Mouse (Mus musculus): ENCODE data around the gene Tspan18. TPM values are rescaled to one million over a fixed set of nuclear protein-coding genes. Genes with fewer than 3 reads are reported as not detected.

Gene Tspan18
- polyA plus RNA-seq, 1 experiment from 2014 or later = 0.07 TPM

DNA sequence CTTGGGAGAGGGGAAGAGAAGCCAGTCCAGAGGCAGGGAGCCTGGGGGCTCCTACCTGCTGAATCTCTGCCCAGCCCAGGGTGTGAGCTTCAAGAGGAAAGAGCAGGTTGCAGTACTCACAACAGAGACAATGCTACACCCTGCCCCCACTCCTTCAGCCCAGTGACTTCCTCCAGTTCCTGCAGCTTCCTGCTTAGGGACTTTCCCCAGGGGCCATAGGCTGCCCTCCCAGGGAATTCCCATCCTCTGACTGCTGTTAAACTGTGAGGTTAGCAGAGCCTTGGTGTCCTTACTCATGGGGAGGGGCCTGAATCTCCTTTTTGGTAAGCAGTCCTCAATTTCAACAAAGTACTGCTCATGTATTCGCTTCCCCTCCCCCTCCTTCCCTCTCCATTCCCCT lies 120.1 kb downstream of the Tspan18 start:
- 58% methylated on average over 1 of the region's 1 CpGs for WGBS (ENCODE audit: missing documents)
- no peak overlapping the region for H3K27ac ChIP-seq
- H3K36me3 ChIP-seq (ENCODE audit: inconsistent target) = no peaks in the 10 kb centered on the region
- H3K4me3 ChIP-seq (ENCODE audit: inconsistent target) = no peak overlapping the region
- no peaks in the 10 kb centered on the region for H3K79me2 ChIP-seq (ENCODE audit: inconsistent target)

DNA sequence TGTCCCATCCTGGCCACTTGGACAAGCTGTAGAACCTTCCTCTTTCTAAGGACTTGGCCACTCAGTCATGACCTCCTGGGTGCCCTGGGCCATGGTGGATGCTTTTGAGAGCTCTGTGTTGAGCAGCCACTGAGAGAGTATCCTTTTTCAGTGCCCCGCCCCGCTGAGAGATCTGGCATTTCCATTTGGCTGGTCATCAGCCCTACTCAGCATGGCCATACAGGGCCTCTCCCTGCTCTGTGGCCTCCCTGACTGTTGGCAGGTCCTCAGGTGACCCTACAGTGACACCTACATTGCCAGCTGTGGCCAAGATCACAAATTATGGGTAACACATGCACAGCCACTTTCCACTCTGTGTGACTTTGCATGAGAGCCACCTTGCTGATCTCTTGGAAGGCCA lies 121.4 kb downstream of the Tspan18 start:
- H3K36me3 ChIP-seq (ENCODE audit: inconsistent target) = no peaks in the 10 kb centered on the region
- no peak overlapping the region for H3K4me3 ChIP-seq (ENCODE audit: inconsistent target)
- H3K27ac ChIP-seq = no peak overlapping the region
- 96% methylated on average over 2 of the region's 2 CpGs for WGBS (ENCODE audit: missing documents)
- no peaks in the 10 kb centered on the region for H3K79me2 ChIP-seq (ENCODE audit: inconsistent target)

DNA sequence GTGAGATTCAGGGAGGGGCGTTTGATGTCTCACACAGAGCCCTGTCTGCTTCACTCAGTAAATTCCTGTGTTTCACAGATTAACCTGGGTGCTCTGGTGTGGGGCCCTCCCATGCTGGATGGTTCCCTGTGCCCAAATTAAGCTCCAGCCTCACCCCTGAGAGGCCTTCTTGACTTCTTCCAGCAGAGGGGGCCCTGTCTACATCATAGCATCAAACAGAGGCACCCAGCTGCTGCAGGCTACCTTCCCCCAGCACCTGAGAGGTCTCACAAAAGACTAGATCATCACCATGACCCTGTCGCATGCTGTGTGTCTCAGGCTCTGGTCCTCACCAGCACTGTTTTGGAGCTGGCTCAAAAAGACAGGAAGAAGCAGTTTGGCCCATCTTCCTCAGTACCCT lies 121.9 kb downstream of the Tspan18 start:
- Histone ChIP-seq H3K27ac (no peak overlapping the region), H3K79me2 (ENCODE audit: inconsistent target) (no peaks in the 10 kb centered on the region), H3K4me3 (ENCODE audit: inconsistent target) (no peak overlapping the region), H3K36me3 (ENCODE audit: inconsistent target) (no peaks in the 10 kb centered on the region)
- WGBS (ENCODE audit: missing documents) = 95% methylated on average over 2 of the region's 2 CpGs

DNA sequence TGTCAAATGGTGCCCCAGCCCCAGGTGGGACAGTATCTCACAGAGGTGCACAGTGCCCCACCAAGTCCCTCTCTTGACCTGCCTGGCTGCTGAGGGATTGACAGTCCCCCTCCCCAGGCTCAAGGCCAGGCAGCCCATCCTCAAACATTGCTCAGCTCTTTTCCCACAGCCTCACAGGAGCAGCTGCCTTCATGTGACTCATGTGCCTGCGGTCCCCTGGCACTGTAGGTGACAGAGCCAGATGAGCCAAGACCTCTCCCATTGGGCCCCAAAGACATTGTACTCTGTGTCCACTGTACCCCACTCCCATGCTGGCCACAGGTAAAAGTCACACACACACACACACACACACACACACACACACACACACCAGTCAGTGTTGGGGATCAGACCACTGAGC lies 128.2 kb downstream of the Tspan18 start:
- WGBS (ENCODE audit: missing documents) = 100% methylated on average over 1 of the region's 1 CpGs
- no peaks in the 10 kb centered on the region for H3K79me2 ChIP-seq (ENCODE audit: inconsistent target)
- H3K4me3 ChIP-seq (ENCODE audit: inconsistent target) = no peak overlapping the region
- H3K36me3 ChIP-seq (ENCODE audit: inconsistent target) = no peaks in the 10 kb centered on the region
- no peak overlapping the region for H3K27ac ChIP-seq

DNA sequence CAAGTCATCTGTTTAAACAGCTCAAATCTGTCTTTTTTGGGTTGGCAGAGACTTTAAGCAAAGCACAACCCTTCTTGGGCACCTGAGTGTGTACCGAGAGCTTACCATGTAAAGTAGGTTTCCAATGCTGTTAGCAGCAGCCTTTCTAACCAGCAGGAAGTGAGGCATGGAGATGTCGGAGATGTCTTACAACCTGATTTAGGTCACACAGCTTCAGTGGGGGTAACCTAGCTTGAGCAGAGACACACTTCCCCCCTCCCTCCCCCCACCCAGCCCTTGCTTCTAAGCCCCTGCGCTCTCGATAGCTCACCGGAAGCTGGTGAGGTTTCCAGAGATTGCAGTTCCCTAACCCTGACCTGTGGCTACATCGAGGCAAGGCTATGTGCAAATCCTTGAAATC lies 129.7 kb downstream of the Tspan18 start:
- H3K79me2 ChIP-seq (ENCODE audit: inconsistent target) = no peaks in the 10 kb centered on the region
- H3K27ac ChIP-seq = no peak overlapping the region
- H3K36me3 ChIP-seq (ENCODE audit: inconsistent target) = no peaks in the 10 kb centered on the region
- WGBS (ENCODE audit: missing documents) = 43% methylated on average over 6 of the region's 6 CpGs
- no peak overlapping the region for H3K4me3 ChIP-seq (ENCODE audit: inconsistent target)

DNA sequence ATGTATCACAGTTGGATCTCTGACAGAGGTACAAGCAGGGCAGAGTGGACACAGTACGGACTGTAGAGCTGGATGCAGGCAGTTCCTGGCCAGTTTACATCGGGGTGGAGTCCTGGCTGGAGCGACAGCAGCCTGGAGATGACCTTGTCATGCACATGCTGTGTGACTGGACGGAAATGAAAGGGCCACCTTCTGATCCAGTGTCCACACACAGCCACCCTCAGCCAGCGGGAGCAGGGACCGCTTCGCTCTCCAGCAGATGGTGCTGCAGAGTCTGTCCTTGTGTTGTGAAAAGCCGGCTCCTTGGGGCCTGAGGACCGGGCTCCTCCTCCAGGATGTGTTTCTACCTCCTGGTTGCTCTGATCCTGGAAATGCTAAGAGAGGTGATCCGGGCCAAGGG lies 130.6 kb downstream of the Tspan18 start:
- no peak overlapping the region for H3K4me3 ChIP-seq (ENCODE audit: inconsistent target)

DNA sequence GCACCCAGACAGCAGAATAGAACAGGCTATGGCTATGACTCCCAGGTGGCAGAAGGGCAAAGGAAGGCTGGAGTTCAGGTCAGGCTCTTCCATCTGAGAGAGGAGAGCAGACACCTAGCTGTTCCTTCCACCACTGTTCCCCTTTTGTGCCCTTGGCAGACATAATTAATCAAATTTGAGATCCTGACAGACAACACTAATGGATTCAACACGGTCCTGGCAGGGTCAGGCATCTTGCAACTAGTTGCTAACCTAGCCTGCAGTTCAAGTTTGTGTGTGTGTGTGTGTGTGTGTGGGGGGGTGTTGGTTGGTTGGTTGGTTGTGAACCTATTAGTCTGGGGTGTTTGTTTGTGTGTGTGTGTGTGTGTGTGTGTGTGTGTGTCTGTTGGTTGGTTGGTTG lies 131.5 kb downstream of the Tspan18 start:
- H3K27ac ChIP-seq = no peak overlapping the region
- no peaks in the 10 kb centered on the region for H3K79me2 ChIP-seq (ENCODE audit: inconsistent target)
- H3K4me3 ChIP-seq (ENCODE audit: inconsistent target) = no peak overlapping the region
- WGBS (ENCODE audit: missing documents) = 43% methylated on average over 1 of the region's 1 CpGs
- H3K36me3 ChIP-seq (ENCODE audit: inconsistent target) = no peaks in the 10 kb centered on the region

More for the DNA sequence above, 130.6 kb downstream of the Tspan18 start:
- Histone ChIP-seq H3K36me3 (ENCODE audit: inconsistent target) (no peaks in the 10 kb centered on the region), H3K27ac (no peak overlapping the region), H3K79me2 (ENCODE audit: inconsistent target) (no peaks in the 10 kb centered on the region)
- 38% methylated on average over 10 of the region's 10 CpGs for WGBS (ENCODE audit: missing documents)

DNA sequence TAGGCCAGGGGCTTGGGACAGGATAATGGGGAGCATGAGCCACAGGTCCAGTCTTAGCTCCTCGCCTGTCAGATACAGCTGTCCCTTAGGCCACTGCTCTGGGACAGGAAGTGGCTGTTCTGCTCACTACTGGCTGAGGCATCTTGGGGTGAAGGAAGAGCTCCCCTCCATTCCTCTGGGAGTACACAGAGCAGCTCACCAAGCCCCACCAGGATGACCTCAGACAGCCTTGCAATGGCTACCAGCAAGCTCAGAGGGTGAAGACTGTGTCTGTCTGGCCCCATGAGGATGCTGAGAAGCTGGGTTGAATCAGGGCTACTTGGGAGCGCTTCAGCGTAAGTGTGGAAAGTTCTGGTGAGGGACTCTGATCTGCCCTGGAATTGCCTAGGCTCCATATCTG lies 132.3 kb downstream of the Tspan18 start:
- Histone ChIP-seq H3K36me3 (ENCODE audit: inconsistent target) (no peaks in the 10 kb centered on the region), H3K79me2 (ENCODE audit: inconsistent target) (no peaks in the 10 kb centered on the region), H3K4me3 (ENCODE audit: inconsistent target) (no peak overlapping the region), H3K27ac (no peak overlapping the region)
- 89% methylated on average over 3 of the region's 3 CpGs for WGBS (ENCODE audit: missing documents)

DNA sequence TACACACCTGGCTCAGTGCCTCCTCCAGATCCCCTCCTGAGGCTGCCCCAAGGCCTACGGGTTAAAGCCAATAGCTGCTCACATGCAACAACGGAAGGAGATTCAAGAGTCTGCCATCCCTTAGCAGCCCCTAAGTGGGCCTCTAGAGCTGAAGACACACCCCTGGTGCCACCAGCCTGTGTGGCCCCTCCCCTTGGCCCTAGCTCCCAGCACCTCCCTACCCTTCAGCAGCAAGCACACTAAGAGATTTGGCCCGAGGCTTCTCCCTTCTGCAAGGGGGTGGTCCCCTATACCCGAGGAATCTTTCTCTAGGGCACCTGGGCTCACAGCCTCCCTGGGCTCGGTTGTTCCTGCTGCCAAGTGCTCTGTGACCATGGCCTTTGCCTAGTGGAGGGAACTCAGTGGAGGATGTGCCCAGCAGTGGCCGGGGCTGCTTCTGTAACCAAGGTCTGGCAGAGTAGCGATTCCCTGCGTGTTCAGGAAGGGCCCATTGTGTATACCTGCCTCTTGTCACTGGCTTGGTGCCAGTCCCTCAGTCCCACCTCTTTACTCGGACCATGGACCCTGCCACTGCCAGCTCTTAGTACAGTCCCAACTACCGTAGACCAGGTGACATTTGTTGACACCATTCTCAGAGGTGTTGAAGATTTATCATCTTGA lies 133.5 kb downstream of the Tspan18 start:
- no peaks in the 10 kb centered on the region for H3K79me2 ChIP-seq (ENCODE audit: inconsistent target)
- H3K36me3 ChIP-seq (ENCODE audit: inconsistent target) = no peaks in the 10 kb centered on the region
- WGBS (ENCODE audit: missing documents) = 81% methylated on average over 10 of the region's 10 CpGs
- H3K27ac ChIP-seq = no peak overlapping the region
- no peak overlapping the region for H3K4me3 ChIP-seq (ENCODE audit: inconsistent target)

DNA sequence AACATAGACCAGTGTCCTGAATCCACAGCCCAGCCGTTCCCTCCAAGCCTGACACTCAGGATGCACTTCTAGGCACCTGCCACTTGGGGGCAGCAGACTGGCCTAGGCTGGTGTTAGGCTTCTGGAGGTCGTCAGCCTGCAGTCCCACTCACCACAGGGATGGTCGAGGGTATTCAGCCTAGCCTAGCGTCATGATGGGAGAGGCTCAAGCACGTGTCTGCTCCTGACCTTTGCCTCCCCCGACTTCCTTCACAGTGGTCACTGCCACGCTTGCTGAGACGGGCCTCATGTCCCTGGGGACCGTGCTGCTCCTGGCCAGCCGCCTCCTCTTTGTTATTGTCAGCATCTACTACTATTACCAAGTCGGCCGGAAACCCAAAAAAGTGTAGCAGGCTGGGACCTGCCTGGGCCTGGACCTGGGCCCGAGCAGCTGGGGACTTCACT lies 134.8 kb downstream of the Tspan18 start:
- Histone ChIP-seq H3K27ac (no peak overlapping the region), H3K36me3 (ENCODE audit: inconsistent target) (no peaks in the 10 kb centered on the region), H3K4me3 (ENCODE audit: inconsistent target) (no peak overlapping the region), H3K79me2 (ENCODE audit: inconsistent target) (no peaks in the 10 kb centered on the region)
- 66% methylated on average over 13 of the region's 13 CpGs for WGBS (ENCODE audit: missing documents)

DNA sequence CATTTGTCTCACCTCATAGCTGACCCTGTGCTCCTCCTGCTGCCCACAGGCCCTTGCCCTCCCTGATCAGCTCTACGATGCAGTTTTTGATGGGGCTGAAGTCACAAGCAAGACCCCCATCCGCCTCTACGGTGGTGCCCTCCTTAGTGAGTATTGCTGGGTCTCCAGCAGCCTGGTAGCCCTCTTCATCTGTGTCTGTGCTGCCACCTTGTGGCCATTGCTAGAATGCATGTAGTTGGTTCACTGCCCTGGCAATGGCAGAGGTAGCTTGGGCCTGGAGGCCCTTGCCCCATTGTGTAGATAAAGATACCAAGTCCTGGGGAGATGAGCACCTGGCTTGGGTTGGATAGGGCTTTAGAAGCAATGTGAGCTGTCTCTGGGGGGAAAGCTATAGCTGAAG lies 135.5 kb downstream of the Tspan18 start:
- 6% methylated on average over 3 of the region's 3 CpGs for WGBS (ENCODE audit: missing documents)
- H3K79me2 ChIP-seq (ENCODE audit: inconsistent target) = no peaks in the 10 kb centered on the region
- no peak overlapping the region for H3K27ac ChIP-seq
- H3K36me3 ChIP-seq (ENCODE audit: inconsistent target) = no peaks in the 10 kb centered on the region
- H3K4me3 ChIP-seq (ENCODE audit: inconsistent target) = no peak overlapping the region

DNA sequence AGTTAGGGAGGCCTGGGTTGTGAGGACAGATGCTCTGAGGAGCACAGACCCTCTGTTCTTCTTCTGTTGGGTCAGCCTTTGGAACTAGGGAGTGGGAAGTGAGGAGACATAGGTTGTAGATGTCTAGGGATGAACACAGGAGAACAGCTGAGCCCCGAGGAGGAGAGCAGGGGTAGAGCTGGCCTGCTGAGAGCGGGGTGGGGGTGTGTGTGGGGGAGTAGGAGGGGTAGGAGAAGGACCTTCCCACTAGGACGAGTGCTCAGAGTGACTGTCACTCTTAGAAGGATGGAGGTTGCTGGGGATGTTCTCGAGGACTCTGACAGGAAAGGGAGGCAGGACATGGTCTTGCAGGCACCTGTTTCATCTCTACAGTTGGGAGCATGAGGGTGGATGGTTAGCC lies 140.5 kb downstream of the Tspan18 start:
- Histone ChIP-seq H3K4me3 (ENCODE audit: inconsistent target) (no peak overlapping the region), H3K27ac (no peak overlapping the region), H3K79me2 (ENCODE audit: inconsistent target) (no peaks in the 10 kb centered on the region), H3K36me3 (ENCODE audit: inconsistent target) (no peaks in the 10 kb centered on the region)
- WGBS (ENCODE audit: missing documents) = 46% methylated on average over 4 of the region's 4 CpGs

DNA sequence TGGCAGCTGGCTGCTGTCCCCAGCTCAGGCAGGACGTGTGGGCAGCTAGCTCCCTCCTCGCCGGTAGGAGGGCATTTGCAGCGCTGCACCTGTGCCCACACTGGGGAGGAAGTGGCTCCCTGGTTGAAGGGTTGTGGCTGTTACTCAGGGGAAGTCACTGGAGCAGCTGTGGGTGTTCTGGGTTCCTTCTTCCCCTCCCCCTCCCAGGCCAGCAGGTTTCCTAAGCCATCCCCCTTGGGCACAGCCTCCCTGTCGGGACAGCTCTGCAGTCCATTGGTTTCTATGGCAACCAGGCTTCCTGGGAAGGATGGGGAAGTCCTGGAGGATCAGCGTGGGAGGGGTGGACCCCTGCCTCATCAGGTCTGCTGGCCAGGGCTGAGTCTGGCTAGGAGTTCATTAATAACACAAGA lies 141.6 kb downstream of the Tspan18 start:
- no peaks in the 10 kb centered on the region for H3K36me3 ChIP-seq (ENCODE audit: inconsistent target)
- no peak overlapping the region for H3K4me3 ChIP-seq (ENCODE audit: inconsistent target)
- no peak overlapping the region for H3K27ac ChIP-seq
- no peaks in the 10 kb centered on the region for H3K79me2 ChIP-seq (ENCODE audit: inconsistent target)
- 0% methylated on average over 6 of the region's 6 CpGs for WGBS (ENCODE audit: missing documents)

DNA sequence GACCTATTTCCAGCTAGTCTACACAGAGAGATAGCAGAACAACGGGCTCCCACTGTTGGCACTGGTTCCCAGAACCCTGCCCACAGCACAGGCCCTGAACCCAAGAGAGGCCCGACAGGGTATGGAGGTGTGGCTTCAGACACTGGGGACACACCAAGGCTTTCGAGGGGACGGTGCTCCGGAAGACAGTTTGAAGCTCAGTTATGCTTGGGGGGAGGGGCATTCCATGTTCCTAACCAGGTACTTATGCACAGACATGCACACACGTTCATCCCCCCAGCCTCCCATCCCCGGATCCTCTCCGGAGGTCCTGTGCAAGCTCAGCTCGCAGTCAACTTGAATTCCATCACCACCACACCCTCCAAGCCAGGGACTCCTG lies 142.1 kb downstream of the Tspan18 start:
- Histone ChIP-seq H3K27ac (no peak overlapping the region), H3K79me2 (ENCODE audit: inconsistent target) (no peaks in the 10 kb centered on the region), H3K4me3 (ENCODE audit: inconsistent target) (no peak overlapping the region), H3K36me3 (ENCODE audit: inconsistent target) (no peaks in the 10 kb centered on the region)
- 7% methylated on average over 9 of the region's 9 CpGs for WGBS (ENCODE audit: missing documents)

DNA sequence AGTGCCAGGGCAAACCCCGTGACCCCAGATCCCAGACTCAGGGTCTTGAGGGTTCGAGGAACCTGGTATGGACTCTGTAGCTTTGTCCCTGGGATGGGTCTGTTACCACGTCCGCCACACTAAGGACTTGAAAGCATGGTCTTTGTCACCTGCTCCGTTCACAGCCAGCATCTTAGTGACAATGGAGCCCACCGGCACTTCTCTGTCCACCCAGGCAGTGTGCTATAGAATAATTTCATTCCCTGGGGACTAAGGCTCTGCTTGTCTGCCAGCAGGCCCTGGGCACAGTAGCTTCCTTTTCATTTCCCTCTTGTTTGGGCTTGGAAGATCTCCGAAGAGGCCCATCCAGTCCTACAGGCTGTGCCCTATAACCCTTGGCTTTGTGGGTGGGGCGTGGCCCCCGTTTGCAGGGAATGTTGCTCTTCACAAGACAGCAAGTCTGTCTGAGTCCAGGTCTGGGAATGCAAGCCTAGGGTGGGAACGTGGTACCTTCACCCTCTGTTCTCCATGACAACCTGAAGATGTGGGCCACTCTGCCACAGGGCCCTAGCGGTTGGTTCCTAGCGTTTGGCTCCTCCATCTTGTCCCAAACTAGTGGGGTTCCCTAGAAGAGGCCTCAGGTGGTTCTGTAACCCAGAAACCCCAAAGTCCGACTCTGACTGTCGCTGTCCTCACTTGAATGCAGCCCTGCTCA lies 142.7 kb downstream of the Tspan18 start:
- no peaks in the 10 kb centered on the region for H3K36me3 ChIP-seq (ENCODE audit: inconsistent target)
- no peaks in the 10 kb centered on the region for H3K79me2 ChIP-seq (ENCODE audit: inconsistent target)
- 73% methylated on average over 14 of the region's 14 CpGs for WGBS (ENCODE audit: missing documents)
- H3K4me3 ChIP-seq (ENCODE audit: inconsistent target) = no peak overlapping the region
- H3K27ac ChIP-seq = no peak overlapping the region

All from macrophage (primary cell).